Mouse (Mus musculus) myocyte (in vitro differentiated cells): ENCODE data around the gene Psmd1. TPM values are rescaled to one million over a fixed set of nuclear protein-coding genes. Genes with fewer than 3 reads are reported as not detected.

Experiments used
- H3K27me3 ChIP-seq: one replicate; pipeline ENCODE4 v1.6.1; 2011; ENCODE audit not compliant: control insufficient read depth, insufficient read depth, insufficient read length
- H3K36me3 ChIP-seq: one replicate; pipeline ENCODE4 v1.6.1; 2011; ENCODE audit not compliant: control insufficient read depth, insufficient read depth
- H3K4me2 ChIP-seq: one replicate; pipeline ENCODE4 v1.6.1; 2011; ENCODE audit warnings: low read depth, control low read depth
- H3K4me3 ChIP-seq: one replicate; pipeline ENCODE4 v1.5.1; 2011; ENCODE audit warnings: mild to moderate bottlenecking, control low read depth, moderate library complexity
- H3K79me2 ChIP-seq: one replicate; pipeline ENCODE4 v1.6.1; 2011; ENCODE audit not compliant: control insufficient read depth, insufficient read depth
- H3ac ChIP-seq: one replicate; pipeline ENCODE4 v1.6.1; 2011; ENCODE audit not compliant: control insufficient read depth, insufficient read length
- CEBPB ChIP-seq: IDR thresholded peaks from 2 replicates; pipeline ENCODE4 v1.6.1; 2011; ENCODE audit warnings: mild to moderate bottlenecking, moderate library complexity; ENCODE audit not compliant: poor library complexity, insufficient read depth, severe bottlenecking
- E2F4 ChIP-seq: IDR thresholded peaks from one replicate; pipeline ENCODE4 v1.6.1; 2011; ENCODE audit warnings: mild to moderate bottlenecking, control low read depth, moderate library complexity; ENCODE audit not compliant: insufficient read depth
- MAX ChIP-seq: IDR thresholded peaks from one replicate; pipeline ENCODE4 v1.6.1; 2011; ENCODE audit warnings: low read depth, mild to moderate bottlenecking, control low read depth
- MYOD1 ChIP-seq, 3 experiments: IDR thresholded peaks; one replicate each; pipeline ENCODE4 v1.6.1; 2011; ENCODE audit warnings: control low read depth in 2 of 3, low read depth in 2 of 3, mild to moderate bottlenecking in 2 of 3, moderate library complexity in 1 of 3; ENCODE audit not compliant: insufficient read length in 2 of 3, control insufficient read depth in 1 of 3
- MYOG ChIP-seq, 3 experiments: IDR thresholded peaks; one replicate each; pipeline ENCODE4 v1.6.1; 2011; ENCODE audit warnings: control low read depth in 2 of 3, low read depth in 2 of 3, mild to moderate bottlenecking in 2 of 3; ENCODE audit not compliant: insufficient read length in 2 of 3, control insufficient read depth in 1 of 3, insufficient read depth in 1 of 3
- POLR2A ChIP-seq: IDR thresholded peaks from one replicate; pipeline ENCODE4 v1.6.1; 2011; ENCODE audit warnings: low read depth, mild to moderate bottlenecking, control low read depth, moderate library complexity; ENCODE audit not compliant: insufficient read length
- POLR2AphosphoS2 ChIP-seq: IDR thresholded peaks from one replicate; pipeline ENCODE4 v1.6.1; 2011; ENCODE audit warnings: low read depth, control low read depth; ENCODE audit not compliant: insufficient read length
- REST ChIP-seq: IDR thresholded peaks from one replicate; pipeline ENCODE4 v1.6.1; 2011; ENCODE audit warnings: mild to moderate bottlenecking, control low read depth, moderate library complexity; ENCODE audit not compliant: insufficient read depth, insufficient read length
- SRF ChIP-seq: IDR thresholded peaks from one replicate; pipeline ENCODE4 v1.6.1; 2011; ENCODE audit warnings: low read depth; ENCODE audit not compliant: control insufficient read depth, insufficient read length
- TCF12 ChIP-seq: IDR thresholded peaks from one replicate; pipeline ENCODE4 v1.6.1; 2011; ENCODE audit warnings: mild to moderate bottlenecking, control low read depth; ENCODE audit not compliant: poor library complexity, insufficient read depth, severe bottlenecking
- TCF3 ChIP-seq: IDR thresholded peaks from one replicate; pipeline ENCODE4 v1.6.1; 2011; ENCODE audit warnings: low read depth, control low read depth; ENCODE audit not compliant: insufficient read length
- USF1 ChIP-seq: IDR thresholded peaks from one replicate; pipeline ENCODE4 v1.6.1; 2011; ENCODE audit warnings: low read depth, mild to moderate bottlenecking, control low read depth, moderate library complexity
- polyA plus RNA-seq: library from polyadenylated mRNA; unstranded; fragments of >200 nt; fragmentation: generic; extraction: Trizol; gene quantifications from one replicate; pipeline ENCODE4 v1.2.1, GENCODE M21; 2012; ENCODE audit warnings: missing spikeins

Psmd1 gene
- polyA plus RNA-seq, 1 experiment, result 97.2 TPM

DNA sequence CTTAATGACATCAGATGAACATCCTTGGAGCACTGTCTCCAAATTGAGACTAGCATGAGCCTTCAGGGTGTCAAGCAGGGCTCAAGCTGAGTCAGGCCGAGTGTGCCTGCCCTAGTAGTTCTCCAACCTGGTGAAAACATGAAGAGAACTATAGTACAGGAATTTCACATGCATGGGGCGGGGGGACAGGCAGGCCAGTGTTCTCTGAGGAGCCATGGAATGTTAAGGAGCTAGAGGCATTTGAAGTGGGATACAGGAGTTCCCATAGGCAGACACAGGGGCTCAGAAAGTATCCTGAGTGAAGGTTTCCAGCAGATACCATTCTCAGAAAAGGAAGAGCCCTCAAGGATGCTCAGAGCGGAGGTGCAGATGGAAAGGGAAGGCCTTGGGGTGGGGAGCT, 15.4 kb upstream of the Psmd1 start:
- TF ChIP-seq E2F4 (no peak), POLR2AphosphoS2 (no peak), SRF (no peak), USF1 (no peak), TCF3 (no peak), MAX (no peak), CEBPB (no peak), MYOD1 (IDR thresholded peaks at IDR 0.05; ENCODE audit: control insufficient read depth in 1 of 3, insufficient read length in 2 of 3, low read depth in 2 of 3) (no peak), MYOG (IDR thresholded peaks at IDR 0.05; ENCODE audit: control insufficient read depth in 1 of 3, insufficient read depth in 1 of 3, insufficient read length in 2 of 3, low read depth in 2 of 3) (no peak), POLR2A (no peak), REST (no peak), TCF12 (no peak)
- Histone ChIP-seq H3K36me3 (no peaks in the 10 kb centered on the region), H3K79me2 (no peaks in the 10 kb centered on the region), H3K27me3 (peaks cover 24% of the 10 kb centered on the region), H3K4me3 (no peak overlapping the region), H3K4me2 (no peak overlapping the region), H3ac (no peak overlapping the region)

DNA sequence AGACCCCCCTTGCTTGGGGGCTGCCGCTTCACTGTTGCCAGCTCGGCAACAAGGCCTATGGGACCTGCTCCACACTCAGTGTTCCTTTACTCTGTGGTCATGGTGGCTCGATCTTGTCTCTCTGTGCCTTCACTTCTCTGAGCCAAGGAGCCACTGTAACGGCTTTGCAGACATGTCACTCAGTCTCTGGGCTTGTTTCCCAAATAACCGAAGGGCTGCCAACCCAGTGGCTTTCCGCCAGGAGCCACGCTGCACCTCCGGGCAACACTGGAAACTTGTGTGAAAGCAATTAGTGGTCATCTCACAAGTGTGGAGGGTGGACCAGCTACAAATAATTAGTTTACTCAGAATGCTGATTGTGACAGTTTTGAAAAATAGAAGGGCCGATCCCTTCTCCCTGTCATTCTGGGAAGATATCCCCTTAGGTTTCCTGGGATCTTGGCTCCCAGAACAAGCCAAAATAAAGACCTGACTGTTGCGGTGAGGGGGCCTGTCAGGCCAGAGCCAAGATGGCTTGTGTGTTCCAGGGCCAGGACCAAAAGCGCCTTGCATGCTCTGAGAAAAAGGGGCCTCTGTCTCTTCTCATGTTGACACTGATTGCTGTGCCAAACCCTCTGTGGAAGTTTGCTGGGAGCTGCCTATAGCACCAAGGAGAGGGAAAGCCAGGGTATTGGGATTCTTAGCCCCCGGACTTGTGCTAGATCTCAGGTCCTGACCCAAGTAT, 10.8 kb upstream of the Psmd1 start:
- H3K79me2 ChIP-seq, result no peaks in the 10 kb centered on the region
- H3K27me3 ChIP-seq, result peaks cover 14% of the 10 kb centered on the region
- TF ChIP-seq TCF12 (no peak), USF1 (no peak), SRF (no peak), MYOG (IDR thresholded peaks at IDR 0.05; ENCODE audit: control insufficient read depth in 1 of 3, insufficient read depth in 1 of 3, insufficient read length in 2 of 3, low read depth in 2 of 3) (no peak), POLR2AphosphoS2 (no peak), MAX (no peak), CEBPB (no peak), POLR2A (no peak), REST (no peak), E2F4 (no peak), MYOD1 (IDR thresholded peaks at IDR 0.05; ENCODE audit: control insufficient read depth in 1 of 3, insufficient read length in 2 of 3, low read depth in 2 of 3) (no peak)
- H3K4me2 ChIP-seq, result no peak overlapping the region
- H3K36me3 ChIP-seq, result no peaks in the 10 kb centered on the region
- H3K4me3 ChIP-seq, result no peak overlapping the region
- H3ac ChIP-seq, result no peak overlapping the region

DNA sequence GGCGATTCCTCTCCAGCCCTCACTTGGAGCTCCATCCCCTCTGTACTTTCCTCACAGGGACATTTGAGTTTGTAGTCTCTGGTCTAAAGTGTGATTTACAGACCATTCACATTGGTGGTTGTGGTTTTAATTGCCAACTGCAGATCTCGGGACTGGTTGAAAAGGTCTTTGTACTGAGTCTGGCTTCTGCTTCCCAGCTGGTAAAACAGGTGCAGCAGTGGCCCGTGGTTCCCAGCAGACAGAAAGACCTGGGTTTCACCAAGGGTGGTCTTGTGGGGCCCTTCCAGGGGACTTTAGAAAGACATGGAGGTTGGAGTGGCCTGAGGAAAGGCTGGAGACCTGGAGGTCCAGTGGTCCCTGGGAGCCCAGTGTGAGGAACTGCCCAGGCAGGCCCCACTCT, 9.2 kb upstream of the Psmd1 start:
- H3ac ChIP-seq, result no peak overlapping the region
- no peaks in the 10 kb centered on the region for H3K79me2 ChIP-seq
- TF ChIP-seq CEBPB (no peak), TCF12 (no peak), E2F4 (no peak), REST (no peak), MYOD1 (IDR thresholded peaks at IDR 0.05; ENCODE audit: control insufficient read depth in 1 of 3, insufficient read length in 2 of 3, low read depth in 2 of 3) (peak in 2 of 3 experiments; percentile 47 to 60), MYOG (IDR thresholded peaks at IDR 0.05; ENCODE audit: control insufficient read depth in 1 of 3, insufficient read depth in 1 of 3, insufficient read length in 2 of 3, low read depth in 2 of 3) (peak in 1 of 3 experiments; percentile 63), POLR2AphosphoS2 (no peak), TCF3 (no peak)
- no peak overlapping the region for H3K4me3 ChIP-seq
- H3K4me2 ChIP-seq, result no peak overlapping the region
- no peaks in the 10 kb centered on the region for H3K36me3 ChIP-seq
- H3K27me3 ChIP-seq, result peaks cover 14% of the 10 kb centered on the region

DNA sequence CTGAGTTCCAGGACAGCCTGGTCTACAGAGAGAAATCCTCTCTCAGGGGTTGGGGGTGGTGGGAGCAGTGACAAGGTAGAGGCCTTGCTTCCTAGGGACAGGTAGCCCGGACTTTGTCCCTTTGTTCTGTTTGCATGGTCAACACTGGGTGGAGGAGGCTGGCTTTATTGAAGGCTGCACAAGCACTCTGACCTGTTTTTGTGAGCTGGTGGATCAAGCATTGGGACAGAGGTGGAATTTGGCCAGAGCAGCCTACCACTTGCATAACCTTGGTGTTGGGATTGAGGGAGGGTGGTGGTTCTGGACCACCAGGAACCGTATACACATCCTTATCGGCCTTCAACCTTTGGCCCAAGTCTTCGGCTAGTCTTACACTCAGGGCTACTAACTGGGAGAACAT, 7.9 kb upstream of the Psmd1 start:
- TF ChIP-seq POLR2A (no peak), MYOG (IDR thresholded peaks at IDR 0.05; ENCODE audit: control insufficient read depth in 1 of 3, insufficient read depth in 1 of 3, insufficient read length in 2 of 3, low read depth in 2 of 3) (no peak), REST (no peak), POLR2AphosphoS2 (no peak), TCF3 (no peak), CEBPB (no peak), E2F4 (no peak), MYOD1 (IDR thresholded peaks at IDR 0.05; ENCODE audit: control insufficient read depth in 1 of 3, insufficient read length in 2 of 3, low read depth in 2 of 3) (no peak), TCF12 (no peak), SRF (no peak), USF1 (no peak), MAX (no peak)
- no peaks in the 10 kb centered on the region for H3K36me3 ChIP-seq
- no peak overlapping the region for H3K4me3 ChIP-seq
- no peak overlapping the region for H3K4me2 ChIP-seq
- no peak overlapping the region for H3ac ChIP-seq
- no peaks in the 10 kb centered on the region for H3K79me2 ChIP-seq
- H3K27me3 ChIP-seq, result peaks cover 14% of the 10 kb centered on the region
